Mouse (Mus musculus): ENCODE measurements around the gene 1110004F10Rik. TPM values are rescaled to one million over a fixed set of nuclear protein-coding genes. Genes with fewer than 3 reads are reported as not detected.

The 1110004F10Rik gene
- polyA plus RNA-seq, 1 experiment from 2014 or later, result 283 TPM

DNA sequence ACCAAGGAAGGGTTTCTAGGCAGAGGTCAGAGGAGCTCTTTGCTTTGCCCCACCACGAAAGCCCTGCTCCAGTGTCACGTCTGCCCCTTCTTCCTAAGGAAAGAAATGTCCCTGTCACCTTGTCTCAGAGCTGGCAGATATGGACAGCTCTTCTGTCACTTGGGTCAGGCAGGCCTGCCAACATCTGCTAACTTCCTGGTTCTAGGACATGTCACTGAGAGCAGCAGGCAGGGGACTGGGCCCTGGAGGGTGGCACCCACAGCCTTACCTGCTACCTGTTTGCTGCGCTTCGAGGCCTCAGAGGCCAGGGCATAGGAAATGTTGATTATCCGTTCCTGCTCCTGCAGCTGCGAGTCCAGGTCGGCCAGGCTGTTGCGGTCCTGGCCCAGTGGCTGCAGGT, 89.1 kb downstream of the 1110004F10Rik start:
- Histone ChIP-seq H3K4me1 (peaks cover 5% of the 10 kb centered on the region; the same call in 1 of the 2 replicates), H3K4me2 (replicated peaks) (no peak overlapping the region), H3K27ac (no peak overlapping the region), H3K4me3 (no peak overlapping the region), H3K36me3 (no peaks in the 10 kb centered on the region), H3K9ac (no peak overlapping the region), H3K27me3 (no peaks in the 10 kb centered on the region), H3K9me3 (replicated peaks) (no peaks in the 10 kb centered on the region)
- 95% methylated on average over 8 of the region's 8 CpGs for WGBS
- no peak for ATAC-seq (ENCODE audit: low FRiP score)

DNA sequence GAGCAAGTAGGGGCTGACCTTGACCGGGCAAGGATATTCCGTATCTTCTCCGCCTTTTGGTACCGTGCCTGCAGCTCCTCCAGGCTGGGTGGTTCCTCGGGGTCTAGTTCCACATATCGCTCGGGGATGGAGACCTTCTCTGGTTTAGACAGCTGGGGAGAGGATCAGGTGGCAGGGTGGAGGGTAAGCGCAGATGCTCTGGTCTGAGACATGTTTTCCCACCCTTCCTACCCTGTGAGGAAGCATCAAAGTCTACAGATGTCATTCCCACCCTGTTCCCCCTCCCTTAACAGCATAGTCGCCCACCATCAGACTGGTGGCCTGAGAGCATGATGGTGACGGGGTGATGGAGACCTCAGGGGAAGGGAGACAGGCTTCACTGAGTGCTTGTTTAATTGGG, 90.2 kb downstream of the 1110004F10Rik start:
- Histone ChIP-seq H3K27ac (no peak overlapping the region), H3K4me1 (peaks cover 5% of the 10 kb centered on the region; the same call in 1 of the 2 replicates), H3K4me3 (no peak overlapping the region), H3K4me2 (replicated peaks) (no peak overlapping the region), H3K36me3 (no peaks in the 10 kb centered on the region), H3K9me3 (replicated peaks) (no peaks in the 10 kb centered on the region), H3K27me3 (no peaks in the 10 kb centered on the region), H3K9ac (no peak overlapping the region)
- ATAC-seq (ENCODE audit: low FRiP score), result no peak
- 79% methylated on average over 10 of the region's 10 CpGs for WGBS

DNA sequence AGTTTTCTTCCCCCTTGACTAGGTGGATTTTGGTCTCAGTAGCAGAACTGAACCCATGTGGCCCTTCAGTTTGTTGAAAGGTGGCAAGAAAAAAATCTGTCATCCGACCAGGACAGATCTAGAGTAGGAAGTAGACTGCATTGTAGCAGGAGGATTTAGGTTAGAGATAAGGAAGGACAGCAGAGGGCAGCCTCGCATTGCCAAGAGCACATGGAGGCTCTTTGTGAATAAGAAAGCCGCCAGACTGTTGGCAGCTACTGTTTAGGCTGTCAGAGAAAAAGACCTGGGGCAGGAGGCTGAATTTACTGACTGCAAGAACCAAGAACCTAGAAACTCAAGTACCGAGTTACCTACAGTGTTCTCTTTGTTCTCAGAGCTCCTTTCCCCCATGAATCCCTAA, 92.2 kb downstream of the 1110004F10Rik start:
- no peaks in the 10 kb centered on the region for H3K36me3 ChIP-seq
- ATAC-seq (ENCODE audit: low FRiP score), result no peak
- peaks cover 5% of the 10 kb centered on the region; the same call in 1 of the 2 replicates for H3K4me1 ChIP-seq
- H3K27me3 ChIP-seq, result no peaks in the 10 kb centered on the region
- H3K9me3 ChIP-seq (replicated peaks), result no peaks in the 10 kb centered on the region
- no peak overlapping the region for H3K4me2 ChIP-seq (replicated peaks)
- H3K9ac ChIP-seq, result no peak overlapping the region
- WGBS, result 30% methylated on average over 4 of the region's 4 CpGs
- H3K4me3 ChIP-seq, result no peak overlapping the region
- H3K27ac ChIP-seq, result no peak overlapping the region

DNA sequence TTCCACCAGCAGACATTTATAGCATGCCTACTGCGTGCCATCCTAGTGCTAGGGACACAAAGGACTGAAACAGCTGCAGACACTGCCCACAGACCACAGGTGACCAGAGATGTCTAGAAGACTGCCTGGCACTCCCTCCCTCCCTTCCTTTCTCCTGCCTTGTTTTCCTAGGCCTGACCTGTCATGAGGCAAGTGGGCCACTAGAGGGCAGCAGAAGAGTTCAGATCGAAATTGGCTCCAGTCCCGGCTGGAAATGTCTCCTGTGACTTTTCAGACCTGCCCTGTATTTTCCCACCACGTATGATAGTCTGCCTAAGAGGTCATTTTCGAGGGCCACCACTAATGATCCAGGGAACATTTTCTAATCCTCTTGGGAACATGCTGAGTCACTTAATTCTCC, 92.9 kb downstream of the 1110004F10Rik start:
- ATAC-seq (ENCODE audit: low FRiP score), result peak; percentile 64; the same call in 1 of the 2 replicates

DNA sequence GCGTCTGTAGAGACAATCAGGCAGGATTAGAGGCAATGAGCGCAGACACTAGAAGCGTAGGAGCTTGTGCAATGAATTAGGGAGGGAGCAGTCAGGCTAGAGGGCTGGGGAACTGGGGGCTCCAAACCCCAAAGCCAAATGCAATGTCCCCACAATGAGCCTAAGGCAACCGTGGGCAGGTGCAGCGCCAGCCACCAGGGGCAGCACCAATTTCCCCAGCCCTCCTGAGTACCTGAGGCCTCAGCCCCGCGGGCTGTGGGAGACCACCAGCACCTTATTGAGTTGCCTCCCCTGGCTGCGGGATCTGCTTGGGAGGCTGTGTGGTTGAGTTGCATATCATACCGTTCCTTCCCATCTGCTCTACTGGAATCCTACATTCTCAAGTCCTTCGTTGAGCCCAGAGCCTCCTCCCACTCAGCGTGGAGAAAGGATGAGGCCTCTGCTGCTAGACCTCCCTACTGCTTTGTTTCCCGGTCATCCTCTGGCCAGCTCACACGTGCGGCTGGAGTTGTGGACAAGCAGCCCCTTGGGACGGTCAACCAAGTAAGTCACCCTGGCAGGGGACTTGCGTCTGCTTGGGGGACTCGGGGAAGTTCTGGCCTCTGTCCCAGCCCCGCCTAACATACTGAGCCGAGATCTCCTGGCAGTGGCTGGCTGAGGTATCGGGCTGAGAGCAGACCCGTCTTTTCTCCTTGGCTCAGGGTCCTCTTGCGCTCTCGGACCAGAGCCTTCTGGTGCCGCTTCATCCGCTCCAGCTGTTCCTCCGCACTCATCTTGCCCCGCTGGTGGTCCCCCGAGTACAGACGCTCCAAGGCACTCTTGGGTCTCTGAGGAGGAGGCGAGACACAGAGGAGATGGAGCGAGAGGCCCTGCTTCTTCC, 95.5 kb downstream of the 1110004F10Rik start:
- no peak overlapping the region for H3K27ac ChIP-seq
- no peak for ATAC-seq (ENCODE audit: low FRiP score)
- H3K36me3 ChIP-seq, result no peaks in the 10 kb centered on the region
- peaks cover 5% of the 10 kb centered on the region; the same call in 1 of the 2 replicates for H3K4me1 ChIP-seq
- 82% methylated on average over 31 of the region's 31 CpGs for WGBS
- H3K9me3 ChIP-seq (replicated peaks), result no peaks in the 10 kb centered on the region
- no peak overlapping the region for H3K4me2 ChIP-seq (replicated peaks)
- H3K4me3 ChIP-seq, result no peak overlapping the region
- no peaks in the 10 kb centered on the region for H3K27me3 ChIP-seq
- H3K9ac ChIP-seq, result no peak overlapping the region

More for the DNA sequence above, 92.9 kb downstream of the 1110004F10Rik start:
- no peak overlapping the region for H3K4me3 ChIP-seq
- no peak overlapping the region for H3K4me2 ChIP-seq (replicated peaks)
- no peaks in the 10 kb centered on the region for H3K36me3 ChIP-seq
- peaks cover 5% of the 10 kb centered on the region; the same call in 1 of the 2 replicates for H3K4me1 ChIP-seq
- 6% methylated on average over 5 of the region's 5 CpGs for WGBS
- no peaks in the 10 kb centered on the region for H3K9me3 ChIP-seq (replicated peaks)
- H3K27ac ChIP-seq, result no peak overlapping the region
- no peaks in the 10 kb centered on the region for H3K27me3 ChIP-seq
- H3K9ac ChIP-seq, result no peak overlapping the region

DNA sequence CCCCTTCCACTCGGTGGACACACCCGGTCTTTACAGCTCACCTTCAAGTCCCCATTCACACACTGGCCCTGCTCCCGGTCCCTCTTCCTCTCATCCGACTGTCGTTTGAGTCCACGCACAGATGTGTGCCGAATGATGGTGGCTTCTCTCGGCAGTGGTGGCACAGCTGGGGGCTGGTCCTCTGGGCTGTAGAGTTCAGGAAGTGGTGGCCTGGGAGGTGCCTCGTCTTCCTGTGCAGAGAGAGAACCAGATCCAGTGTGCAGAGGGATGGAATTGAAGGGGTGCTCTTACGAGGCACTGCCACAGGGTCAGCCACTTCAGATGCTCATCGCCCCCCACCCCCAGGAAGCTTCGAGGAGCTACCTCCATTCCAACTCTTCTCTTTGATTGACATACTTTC, 98.0 kb downstream of the 1110004F10Rik start:
- Histone ChIP-seq H3K4me3 (no peak overlapping the region), H3K27ac (no peak overlapping the region), H3K36me3 (peaks cover 5% of the 10 kb centered on the region; the same call in 1 of the 2 replicates), H3K9me3 (replicated peaks) (no peaks in the 10 kb centered on the region), H3K27me3 (no peaks in the 10 kb centered on the region), H3K9ac (no peak overlapping the region), H3K4me1 (no peaks in the 10 kb centered on the region), H3K4me2 (replicated peaks) (no peak overlapping the region)
- 88% methylated on average over 12 of the region's 12 CpGs for WGBS
- no peak for ATAC-seq (ENCODE audit: low FRiP score)

DNA sequence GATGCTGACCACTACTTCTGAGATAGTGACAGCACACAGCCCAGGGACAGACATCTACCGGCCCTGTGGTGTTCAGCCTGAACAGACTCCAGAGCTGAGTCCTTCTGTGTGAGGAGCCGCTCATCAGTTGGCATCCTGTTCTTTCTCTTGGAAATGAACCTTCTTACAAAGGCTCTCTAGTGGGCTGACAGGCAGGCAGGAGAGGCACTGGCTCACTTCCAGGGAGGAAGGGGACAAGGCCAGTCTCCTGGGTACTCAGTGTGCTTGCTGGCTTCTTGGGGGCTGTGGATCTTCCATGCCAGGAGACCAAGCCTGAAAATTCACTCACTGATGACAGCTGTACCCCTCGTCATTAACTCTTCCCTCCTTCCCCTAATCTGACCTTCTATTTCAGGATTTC, 98.5 kb downstream of the 1110004F10Rik start:
- Histone ChIP-seq H3K9me3 (replicated peaks) (no peaks in the 10 kb centered on the region), H3K9ac (no peak overlapping the region)

DNA sequence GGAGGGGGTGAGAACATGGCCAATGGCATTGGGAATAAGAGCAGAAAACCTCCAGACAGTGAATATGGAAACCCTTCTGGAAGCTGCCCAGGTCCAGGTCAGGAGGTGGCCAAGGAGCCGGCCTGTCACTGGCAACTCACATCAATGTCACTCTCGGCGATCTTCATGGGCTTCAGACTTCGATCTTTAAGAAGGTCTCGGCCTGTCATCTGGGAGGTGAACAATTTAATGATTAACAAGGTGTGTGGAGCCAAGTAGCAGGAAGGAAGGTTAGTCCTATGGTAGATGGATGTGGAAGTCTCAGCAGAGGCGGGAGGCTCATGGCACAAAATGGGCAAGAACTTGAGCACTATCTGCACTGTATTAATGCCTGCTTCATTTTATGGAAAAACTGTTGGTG, 105.8 kb downstream of the 1110004F10Rik start:
- H3K9ac ChIP-seq, result no peak overlapping the region
- H3K27ac ChIP-seq, result no peak overlapping the region
- 93% methylated on average over 6 of the region's 6 CpGs for WGBS
- H3K9me3 ChIP-seq (replicated peaks), result no peaks in the 10 kb centered on the region
- no peaks in the 10 kb centered on the region for H3K27me3 ChIP-seq
- no peak overlapping the region for H3K4me3 ChIP-seq
- no peak overlapping the region for H3K4me2 ChIP-seq (replicated peaks)
- H3K4me1 ChIP-seq, result no peaks in the 10 kb centered on the region
- ATAC-seq (ENCODE audit: low FRiP score), result no peak
- peaks cover 7% of the 10 kb centered on the region; the same call in 1 of the 2 replicates for H3K36me3 ChIP-seq

More for the DNA sequence above, 98.5 kb downstream of the 1110004F10Rik start:
- WGBS, result 65% methylated on average over 3 of the region's 3 CpGs
- H3K27me3 ChIP-seq, result no peaks in the 10 kb centered on the region
- no peak overlapping the region for H3K4me2 ChIP-seq (replicated peaks)
- H3K4me3 ChIP-seq, result no peak overlapping the region
- ATAC-seq (ENCODE audit: low FRiP score), result no peak
- H3K36me3 ChIP-seq, result peaks cover 7% of the 10 kb centered on the region; the same call in 1 of the 2 replicates
- no peak overlapping the region; the same call in 1 of the 2 replicates for H3K27ac ChIP-seq
- H3K4me1 ChIP-seq, result no peaks in the 10 kb centered on the region

DNA sequence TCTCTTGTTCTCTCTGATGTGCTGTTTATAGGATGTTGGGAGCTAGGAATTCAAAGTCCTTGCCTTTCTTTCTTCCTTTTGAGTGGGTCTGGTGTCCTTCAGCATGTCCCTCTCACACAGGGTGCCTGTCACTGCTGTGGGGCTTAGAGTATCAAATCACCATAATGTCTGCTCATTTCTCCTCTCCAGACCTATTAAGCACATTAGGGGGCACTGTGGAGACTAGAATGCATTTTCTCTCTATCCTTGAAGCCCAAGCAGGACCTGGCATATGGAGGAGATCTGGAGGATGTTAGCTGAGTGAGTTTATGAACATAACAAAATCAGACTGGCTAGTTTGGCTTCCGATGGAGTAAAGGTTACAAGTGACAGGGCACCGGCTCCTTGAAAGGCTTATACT, 107.9 kb downstream of the 1110004F10Rik start:
- ATAC-seq (ENCODE audit: low FRiP score), result no peak
- no peak overlapping the region for H3K4me3 ChIP-seq
- H3K27ac ChIP-seq, result no peak overlapping the region
- H3K9ac ChIP-seq, result no peak overlapping the region
- H3K36me3 ChIP-seq, result 0 out of 2 replicates have a peak, but pooled peaks cover 2% of the 10 kb centered on the region
- 85% methylated on average over 2 of the region's 2 CpGs for WGBS
- H3K4me2 ChIP-seq (replicated peaks), result no peak overlapping the region
- no peaks in the 10 kb centered on the region for H3K27me3 ChIP-seq
- H3K9me3 ChIP-seq (replicated peaks), result no peaks in the 10 kb centered on the region
- no peaks in the 10 kb centered on the region for H3K4me1 ChIP-seq

DNA sequence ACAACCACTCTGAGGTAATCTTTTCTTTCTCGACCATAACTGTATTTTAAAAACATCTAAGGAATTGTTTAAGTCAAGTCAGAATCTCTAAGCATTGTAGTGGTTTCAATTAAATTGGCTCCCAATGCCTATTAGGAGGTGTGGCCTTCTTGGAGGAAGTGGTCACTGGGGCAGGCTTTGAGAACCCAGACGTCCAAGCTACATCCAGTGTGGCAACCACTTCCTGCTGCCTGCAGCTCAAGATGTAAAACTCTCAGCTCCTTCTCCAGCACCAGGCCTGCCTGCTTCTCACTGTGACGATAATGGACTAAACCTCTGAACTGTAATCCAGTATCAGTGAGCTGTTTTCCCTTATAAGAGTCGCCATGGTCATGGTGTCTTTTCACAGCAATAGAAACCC, 110.4 kb downstream of the 1110004F10Rik start:
- H3K9me3 ChIP-seq (replicated peaks), result no peaks in the 10 kb centered on the region
- no peaks in the 10 kb centered on the region for H3K27me3 ChIP-seq
- H3K4me3 ChIP-seq, result no peak overlapping the region
- H3K4me1 ChIP-seq, result no peaks in the 10 kb centered on the region
- WGBS, result 79% methylated on average over 4 of the region's 4 CpGs
- no peaks in the 10 kb centered on the region for H3K36me3 ChIP-seq
- H3K4me2 ChIP-seq (replicated peaks), result no peak overlapping the region
- no peak overlapping the region for H3K9ac ChIP-seq
- no peak overlapping the region for H3K27ac ChIP-seq
- no peak for ATAC-seq (ENCODE audit: low FRiP score)

DNA sequence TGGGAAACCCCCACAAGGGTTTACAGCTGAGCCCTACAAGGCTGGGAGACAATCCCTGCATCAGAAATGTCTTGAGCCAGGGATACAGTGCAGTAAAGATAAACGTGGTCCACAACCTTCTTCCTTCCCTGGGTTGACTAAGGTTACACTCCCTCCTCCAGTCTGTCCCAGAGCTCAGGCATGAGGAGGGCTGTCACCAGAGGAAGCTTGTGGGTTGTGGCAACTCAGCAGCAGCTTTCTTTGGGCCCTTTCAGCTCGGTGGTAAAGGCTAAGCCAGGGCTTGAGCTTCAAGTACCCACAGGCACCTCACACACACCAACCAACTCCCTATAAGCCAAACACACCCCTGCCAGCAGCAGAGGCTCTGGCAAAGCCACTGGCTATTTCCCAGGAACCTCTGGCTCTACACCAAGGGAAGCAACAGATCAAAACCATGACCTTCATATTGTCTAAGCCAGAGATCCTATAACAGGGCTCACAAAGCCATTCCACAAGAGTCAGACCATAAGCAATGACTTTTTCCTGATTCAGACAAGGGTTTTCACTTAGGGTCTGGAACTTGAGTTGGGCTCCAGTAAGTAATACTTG, 114.7 kb downstream of the 1110004F10Rik start:
- H3K36me3 ChIP-seq, result 0 out of 2 replicates have a peak, but pooled peaks cover 6% of the 10 kb centered on the region
- H3K4me1 ChIP-seq, result no peaks in the 10 kb centered on the region
- WGBS, result 73% methylated on average over 2 of the region's 2 CpGs
- H3K27me3 ChIP-seq, result no peaks in the 10 kb centered on the region
- H3K27ac ChIP-seq, result no peak overlapping the region
- no peak overlapping the region for H3K4me2 ChIP-seq (replicated peaks)
- ATAC-seq (ENCODE audit: low FRiP score), result no peak
- H3K9ac ChIP-seq, result no peak overlapping the region
- no peaks in the 10 kb centered on the region for H3K9me3 ChIP-seq (replicated peaks)
- H3K4me3 ChIP-seq, result no peak overlapping the region
